Mouse (Mus musculus) spleen, adult 2 months (tissue): ENCODE results near the gene Tmc1. TPM values are rescaled to one million over a fixed set of nuclear protein-coding genes. Genes with fewer than 3 reads are reported as not detected.

Experiments
- DNase-seq, 2 experiments: peaks; one replicate each; pipeline versions ENCODE4 v3.0.0 to v3.0.0-alpha.2; 2012 to 2021; ENCODE audit warnings: low spot score in 2 of 2, low read depth in 1 of 2
- H3K27ac ChIP-seq: fragments of 200-500 bp; 2 replicates; pipeline ENCODE4 v1.5.1; 2012; ENCODE audit warnings: low read length, inconsistent platforms; ENCODE audit not compliant: insufficient read depth
- H3K27me3 ChIP-seq: fragments of 200-500 bp; 2 replicates; pipeline ENCODE4 v1.6.1; 2012; ENCODE audit warnings: mild to moderate bottlenecking, moderate library complexity, low read length, inconsistent platforms; ENCODE audit not compliant: control insufficient read depth, insufficient read depth
- H3K36me3 ChIP-seq: fragments of 200-500 bp; 2 replicates; pipeline ENCODE4 v1.6.1; 2012; ENCODE audit warnings: mild to moderate bottlenecking, low read length, inconsistent platforms; ENCODE audit not compliant: control insufficient read depth, insufficient read depth
- H3K4me1 ChIP-seq: fragments of 200-500 bp; 2 replicates; pipeline ENCODE4 v1.6.1; 2011; ENCODE audit warnings: inconsistent platforms; ENCODE audit not compliant: control insufficient read depth, insufficient read depth, insufficient read length
- H3K4me3 ChIP-seq: fragments of 200-500 bp; 2 replicates; pipeline ENCODE4 v1.5.1; 2011; ENCODE audit warnings: mild to moderate bottlenecking, inconsistent platforms; ENCODE audit not compliant: insufficient read depth, insufficient read length; ENCODE audit errors: extremely low read depth
- CTCF ChIP-seq: fragments of 200-500 bp; IDR thresholded peaks from 2 replicates; pipeline ENCODE4 v1.5.1; 2011; ENCODE audit warnings: mild to moderate bottlenecking, inconsistent platforms; ENCODE audit not compliant: insufficient read depth, insufficient read length, insufficient replicate concordance; ENCODE audit errors: extremely low read depth
- POLR2A ChIP-seq: fragments of 200-500 bp; IDR thresholded peaks from 2 replicates; pipeline ENCODE4 v1.6.1; 2011; ENCODE audit warnings: low read depth, low read length, inconsistent platforms
- WGBS: fragments of 180-500 bp; shearing (Covaris S2); methylation state at CpG from one replicate; pipeline ENCODE4 v1.1.7; 2018; 5-methylcytosine and 5-hydroxymethylcytosine counted together
- polyA plus RNA-seq: library from polyadenylated mRNA; depleted of rRNA; stranded (reverse); fragments of >200 nt; gene quantifications from 2 replicates; pipeline ENCODE4 v1.2.3, GENCODE M21; 2012

Gene Tmc1
- polyA plus RNA-seq, 1 experiment = 0.09 TPM

DNA sequence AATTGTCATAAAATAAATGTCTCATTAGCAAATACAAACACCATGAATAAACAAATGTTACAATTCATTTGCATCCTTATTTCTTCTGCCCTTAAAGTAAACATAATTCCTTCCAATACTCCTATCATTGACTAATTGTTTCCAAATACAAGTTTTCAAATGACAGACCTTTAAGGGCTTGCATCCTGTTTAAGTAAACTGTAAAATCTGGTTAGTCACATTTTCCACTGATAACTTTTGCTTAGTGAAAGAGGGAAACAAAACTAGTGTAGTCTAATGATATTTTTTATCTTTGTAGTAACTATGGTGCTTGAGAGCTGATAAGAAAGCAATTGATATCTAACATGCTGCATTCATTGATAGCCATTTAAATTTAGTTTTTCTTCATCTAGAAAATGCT lies 154.5 kb downstream of the Tmc1 start:
- Histone ChIP-seq H3K27me3 (no peaks in the 10 kb centered on the region), H3K4me1 (no peaks in the 10 kb centered on the region), H3K27ac (no peak overlapping the region), H3K4me3 (no peak overlapping the region), H3K36me3 (no peaks in the 10 kb centered on the region)
- DNase-seq = no peak
- no peak for TF ChIP-seq CTCF
- no peak for TF ChIP-seq POLR2A

DNA sequence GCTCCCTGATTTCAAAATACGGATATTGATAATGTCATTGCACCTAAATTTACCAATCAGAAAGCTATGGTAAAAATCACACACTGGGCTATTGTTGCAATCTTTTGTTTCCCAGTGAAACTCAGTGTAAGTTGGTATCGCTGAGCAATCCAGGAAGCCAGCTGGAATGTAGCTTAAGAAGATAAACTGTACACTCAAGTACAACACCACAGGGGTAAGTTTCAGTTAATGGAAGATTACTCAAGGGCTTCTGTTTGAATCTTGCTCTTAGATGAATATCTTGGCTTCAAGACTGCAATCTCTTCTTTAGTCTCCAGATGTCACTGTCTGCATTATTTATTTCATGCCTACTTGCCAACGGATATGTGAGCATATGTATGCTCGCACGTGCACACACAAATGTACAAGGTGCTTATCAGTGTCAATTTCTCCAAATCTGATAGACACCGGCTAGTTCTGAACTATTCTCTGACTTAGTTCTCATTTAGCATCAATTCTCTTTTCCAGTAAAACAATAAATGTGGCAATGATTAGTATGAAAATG lies 156.4 kb downstream of the Tmc1 start:
- TF ChIP-seq CTCF (no peak), POLR2A (no peak)
- 29% methylated on average over 6 of the region's 6 CpGs for WGBS
- DNase-seq = no peak
- no peaks in the 10 kb centered on the region for H3K4me1 ChIP-seq
- H3K36me3 ChIP-seq = no peaks in the 10 kb centered on the region
- no peak overlapping the region for H3K4me3 ChIP-seq
- no peaks in the 10 kb centered on the region for H3K27me3 ChIP-seq
- H3K27ac ChIP-seq = no peak overlapping the region

GRCm38 (mm10) chr19:20796001-20796400 lies 158.0 kb downstream of the Tmc1 start:
- WGBS = 74% methylated on average over 4 of the region's 4 CpGs
- Histone ChIP-seq H3K36me3 (no peaks in the 10 kb centered on the region), H3K4me1 (no peaks in the 10 kb centered on the region), H3K27me3 (no peaks in the 10 kb centered on the region), H3K4me3 (no peak overlapping the region), H3K27ac (no peak overlapping the region)
- TF ChIP-seq CTCF (no peak), POLR2A (no peak)
- DNase-seq = no peak

DNA sequence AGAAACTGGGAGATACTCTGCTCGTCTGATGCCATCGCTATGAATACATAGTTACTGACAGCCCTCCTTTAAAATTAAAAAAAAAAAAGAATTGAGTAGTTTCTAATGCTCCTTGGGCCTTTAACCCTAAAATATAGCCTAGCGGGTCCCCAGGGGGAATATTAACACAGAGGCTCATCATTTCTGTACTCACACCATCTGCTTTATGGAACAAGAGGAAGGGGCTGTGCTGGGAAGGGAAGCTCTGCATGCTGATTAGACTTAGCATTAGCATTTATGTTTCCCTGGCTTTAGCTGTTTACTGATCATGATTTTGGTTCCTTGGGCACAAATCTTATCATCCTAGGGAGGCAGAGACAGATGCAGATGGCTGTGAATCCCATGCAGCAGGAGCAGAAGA lies 159.0 kb downstream of the Tmc1 start:
- TF ChIP-seq CTCF = no peak
- no peak for TF ChIP-seq POLR2A
- Histone ChIP-seq H3K4me3 (no peak overlapping the region), H3K4me1 (no peaks in the 10 kb centered on the region), H3K36me3 (no peaks in the 10 kb centered on the region), H3K27me3 (no peaks in the 10 kb centered on the region), H3K27ac (no peak overlapping the region)
- 82% methylated on average over 3 of the region's 3 CpGs for WGBS
- DNase-seq = no peak

- H3K36me3 ChIP-seq = no peaks in the 10 kb centered on the region
- no peak for TF ChIP-seq POLR2A
- WGBS = 97% methylated on average over 2 of the region's 2 CpGs
Measured at GRCm38 (mm10) chr19:20792811-20793210, 161.2 kb downstream of the Tmc1 start.

GRCm38 (mm10) chr19:20787289-20787688 lies 166.7 kb downstream of the Tmc1 start:
- H3K27ac ChIP-seq = no peak overlapping the region
- no peak for TF ChIP-seq CTCF
- TF ChIP-seq POLR2A = no peak
- WGBS = 75% methylated on average over 6 of the region's 6 CpGs
- H3K27me3 ChIP-seq = no peaks in the 10 kb centered on the region
- H3K4me1 ChIP-seq = no peaks in the 10 kb centered on the region
- no peaks in the 10 kb centered on the region for H3K36me3 ChIP-seq
- DNase-seq = no peak
- H3K4me3 ChIP-seq = no peak overlapping the region

More at GRCm38 (mm10) chr19:20792811-20793210, 161.2 kb downstream of the Tmc1 start:
- no peak overlapping the region for H3K27ac ChIP-seq
- H3K4me1 ChIP-seq = no peaks in the 10 kb centered on the region
- H3K4me3 ChIP-seq = no peak overlapping the region
- DNase-seq = no peak
- H3K27me3 ChIP-seq = no peaks in the 10 kb centered on the region

DNA sequence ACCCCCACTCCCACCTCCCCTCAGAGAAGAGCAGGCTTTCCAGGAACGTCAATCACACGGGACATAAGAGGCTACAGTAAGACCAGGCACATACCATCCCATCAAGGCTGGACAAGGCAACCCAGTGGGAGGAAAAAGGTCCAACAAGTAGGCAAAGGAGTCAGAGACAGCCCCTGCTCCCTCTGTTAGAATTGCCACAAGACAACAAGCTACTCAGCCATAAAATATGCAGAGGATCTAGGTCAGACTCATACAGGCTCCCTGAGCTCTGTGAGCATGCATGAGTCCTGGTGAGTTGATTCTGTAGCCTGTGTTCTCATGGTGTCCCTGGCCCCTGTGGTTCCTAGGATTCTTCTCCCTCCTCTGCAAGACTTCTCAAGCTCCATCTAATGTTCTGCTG lies 178.3 kb downstream of the Tmc1 start:
- TF ChIP-seq CTCF (no peak), POLR2A (no peak)
- WGBS = 74% methylated on average over 2 of the region's 2 CpGs
- no peak for DNase-seq

GRCm38 (mm10) chr19:20773941-20774340 lies 180.1 kb downstream of the Tmc1 start:
- DNase-seq = no peak
- WGBS = 90% methylated on average over 7 of the region's 7 CpGs

More for the DNA sequence above, 178.3 kb downstream of the Tmc1 start:
- Histone ChIP-seq H3K27me3 (no peaks in the 10 kb centered on the region), H3K4me3 (no peak overlapping the region), H3K4me1 (no peaks in the 10 kb centered on the region), H3K36me3 (no peaks in the 10 kb centered on the region), H3K27ac (no peak overlapping the region)

More at GRCm38 (mm10) chr19:20773941-20774340, 180.1 kb downstream of the Tmc1 start:
- TF ChIP-seq POLR2A (no peak), CTCF (no peak)
- no peaks in the 10 kb centered on the region for H3K4me1 ChIP-seq
- no peaks in the 10 kb centered on the region for H3K36me3 ChIP-seq
- H3K27me3 ChIP-seq = no peaks in the 10 kb centered on the region
- no peak overlapping the region for H3K27ac ChIP-seq
- H3K4me3 ChIP-seq = no peak overlapping the region
